Mouse (Mus musculus) gastrocnemius, adult 2 months (tissue): ENCODE measurements around the gene Ier3. TPM values are rescaled to one million over a fixed set of nuclear protein-coding genes. Genes with fewer than 3 reads are reported as not detected.

Experiments
- DNase-seq: peaks from one replicate; pipeline ENCODE4 v3.0.0; 2022
- H3K27ac ChIP-seq: fragments of 200-600 bp; 2 replicates; pipeline ENCODE4 v1.8.1; 2022; ENCODE audit warnings: mild to moderate bottlenecking
- H3K4me3 ChIP-seq: fragments of 200-600 bp; 2 replicates; pipeline ENCODE4 v1.8.1; 2022; ENCODE audit warnings: mild to moderate bottlenecking, moderate library complexity
- CTCF ChIP-seq: fragments of 200-600 bp; IDR thresholded peaks from 2 replicates; pipeline ENCODE4 v1.8.1; 2022; ENCODE audit warnings: antibody characterized with exemption, mild to moderate bottlenecking, moderate library complexity
- intact Hi-C: fragments of 180-260 bp; cut with DNase I; formaldehyde crosslinking; loops from one replicate; pipeline ENCODE4 v1.15.1; 2025
- long read RNA-seq, 2 experiments: library from polyadenylated mRNA; stranded (forward); transcript quantifications; one replicate each; pipeline ENCODE4 v2.0.0; 2021
- total RNA-seq, 2 experiments: library from RNA; stranded (reverse); gene quantifications; 2 replicates each; pipeline ENCODE4 v1.2.3; 2021

The Ier3 gene
- 1 to 10 TPM; 4.4 to 8.6 TPM for total RNA-seq
- long read RNA-seq, experiment 1, partial matches to known transcripts = 0 of 1 reads
- long read RNA-seq, experiment 1, other reads (novel, unspliced or antisense) = 0 of 1 reads
- long read RNA-seq, experiment 2 = 0 reads

GRCm38 (mm10) chr17:35821439-35822430, at the start of gene Ier3:
Ier3 (plus strand) TSS chr17:35821684.
- TF ChIP-seq CTCF = no peak
- Histone ChIP-seq H3K4me3 (peak within 1 kb of the TSS; percentile 73), H3K27ac (peak within 1 kb of the TSS; percentile 95)
- DNase-seq = peak; percentile 88
- intact Hi-C loops = loop anchor here (2.0 to 10.0 kb wide), 2 partner anchors 83 to 163 kb away; partner anchors contain the start of gene Prr3

- Histone ChIP-seq H3K4me3 (no peak overlapping the region), H3K27ac (peak overlapping the region; percentile 75)
- intact Hi-C loops = loop anchor here (5.0 kb wide), 1 partner anchor 35 kb away; no protein-coding TSS in a partner anchor
- no peak for TF ChIP-seq CTCF
- DNase-seq = peak; percentile 88
Measured at GRCm38 (mm10) chr17:35776811-35777609, 44.5 kb upstream of the Ier3 start.

- H3K27ac ChIP-seq = no peak overlapping the region
- DNase-seq = no peak
- no peak for TF ChIP-seq CTCF
- no peak overlapping the region for H3K4me3 ChIP-seq
- intact Hi-C loops = loop anchor here (5.0 kb wide), 1 partner anchor 33 kb away; no protein-coding TSS in a partner anchor
Measured at GRCm38 (mm10) chr17:35778965-35779364, 42.5 kb upstream of the Ier3 start.

- TF ChIP-seq CTCF = no peak
- DNase-seq = no peak
- H3K27ac ChIP-seq = peak overlapping the region; percentile 28; the same call in 1 of the 2 replicates
- intact Hi-C loops = loop anchor here (5.0 kb wide), 1 partner anchor 33 kb away; no protein-coding TSS in a partner anchor
- no peak overlapping the region for H3K4me3 ChIP-seq
Measured at GRCm38 (mm10) chr17:35779466-35780205, 41.8 kb upstream of the Ier3 start.

- Histone ChIP-seq H3K4me3 (no peak overlapping the region), H3K27ac (no peak overlapping the region)
- intact Hi-C loops = no loop called here
- no peak for TF ChIP-seq CTCF
- DNase-seq = no peak
Measured at GRCm38 (mm10) chr17:35780362-35780761, 41.1 kb upstream of the Ier3 start.

- Histone ChIP-seq H3K27ac (no peak overlapping the region), H3K4me3 (no peak overlapping the region)
- intact Hi-C loops = no loop called here
- peak; percentile 48 for TF ChIP-seq CTCF
- no peak for DNase-seq
Measured at GRCm38 (mm10) chr17:35782398-35782797, 39.1 kb upstream of the Ier3 start.

GRCm38 (mm10) chr17:35782924-35783323, 38.6 kb upstream of the Ier3 start:
- intact Hi-C loops = no loop called here
- TF ChIP-seq CTCF = no peak
- H3K4me3 ChIP-seq = no peak overlapping the region

GRCm38 (mm10) chr17:35783944-35784343, 37.5 kb upstream of the Ier3 start:
- no peak for DNase-seq
- no peak for TF ChIP-seq CTCF
- Histone ChIP-seq H3K4me3 (no peak overlapping the region), H3K27ac (no peak overlapping the region; the same call in 1 of the 2 replicates)
- intact Hi-C loops = no loop called here

More at GRCm38 (mm10) chr17:35782924-35783323, 38.6 kb upstream of the Ier3 start:
- H3K27ac ChIP-seq = no peak overlapping the region; the same call in 1 of the 2 replicates
- no peak for DNase-seq

GRCm38 (mm10) chr17:35785140-35785539, 36.3 kb upstream of the Ier3 start:
- intact Hi-C loops = no loop called here
- TF ChIP-seq CTCF = no peak
- H3K4me3 ChIP-seq = no peak overlapping the region
- DNase-seq = no peak
- peak overlapping the region; percentile 40 for H3K27ac ChIP-seq

GRCm38 (mm10) chr17:35787493-35787892, 34.0 kb upstream of the Ier3 start:
- Histone ChIP-seq H3K27ac (no peak overlapping the region), H3K4me3 (no peak overlapping the region)
- intact Hi-C loops = no loop called here

GRCm38 (mm10) chr17:35788025-35788424, 33.5 kb upstream of the Ier3 start:
- intact Hi-C loops = no loop called here
- no peak overlapping the region for H3K27ac ChIP-seq
- TF ChIP-seq CTCF = no peak
- H3K4me3 ChIP-seq = no peak overlapping the region
- no peak for DNase-seq

More at GRCm38 (mm10) chr17:35787493-35787892, 34.0 kb upstream of the Ier3 start:
- no peak for DNase-seq
- no peak for TF ChIP-seq CTCF
